Mouse (Mus musculus) embryonic fibroblast, embryonic 13.5 days (primary cell): ENCODE results near the gene Kcnrg.

Source experiments
- CTCF ChIP-seq: IDR thresholded peaks from 2 replicates; pipeline ENCODE4 v1.5.1; 2011; ENCODE audit warnings: mild to moderate bottlenecking, control low read depth, low read length, moderate library complexity, borderline replicate concordance; ENCODE audit not compliant: insufficient read depth
- POLR2A ChIP-seq: IDR thresholded peaks from 2 replicates; pipeline ENCODE4 v1.6.1; 2011; ENCODE audit warnings: low read depth, mild to moderate bottlenecking, control low read depth, low read length, moderate library complexity

- TF ChIP-seq CTCF (no peak), POLR2A (no peak)
Observed at GRCm38 (mm10) chr14:61647881-61648684, 40.8 kb downstream of the Kcnrg start.
